Mouse (Mus musculus) right cerebral cortex, postnatal 10 days (tissue): ENCODE measurements around the gene Ccdc74a.
A peak's percentile ranks its signal among the peaks of the same experiment; 100 is the strongest.

Experiments
- DNase-seq, 2 experiments: peaks; one replicate each; pipeline ENCODE4 v3.0.0; 2021; ENCODE audit warnings: low spot score in 2 of 2

The Ccdc74a gene

GRCm38 (mm10) chr16:17641301-17641700 lies 5.0 kb upstream of the Ccdc74a start:
- no peak for DNase-seq

- DNase-seq: peak in 1 of 2 experiments; percentile 56
These were observed 4.0 kb upstream of the Ccdc74a start for GRCm38 (mm10) chr16:17642311-17642710.

GRCm38 (mm10) chr16:17643437-17643990 lies 2.8 kb upstream of the Ccdc74a start:
- no peak for DNase-seq

- DNase-seq: no peak
These were observed 886 bp downstream of the Ccdc74a start for GRCm38 (mm10) chr16:17647156-17647555.

- DNase-seq: no peak
These were observed 1.5 kb downstream of the Ccdc74a start for GRCm38 (mm10) chr16:17647566-17648340.

- peak in 1 of 2 experiments; percentile 47 for DNase-seq
These were observed 3.8 kb downstream of the Ccdc74a start for GRCm38 (mm10) chr16:17649925-17650605.

GRCm38 (mm10) chr16:17650711-17651110 lies 4.4 kb downstream of the Ccdc74a start:
- DNase-seq: no peak

GRCm38 (mm10) chr16:17652607-17653006 lies 6.3 kb downstream of the Ccdc74a start:
- DNase-seq: no peak

GRCm38 (mm10) chr16:17653601-17654000 lies 7.3 kb downstream of the Ccdc74a start:
- DNase-seq: no peak

- no peak for DNase-seq
These were observed 8.0 kb downstream of the Ccdc74a start for GRCm38 (mm10) chr16:17654188-17654795.

- DNase-seq: no peak
These were observed 10.1 kb downstream of the Ccdc74a start for GRCm38 (mm10) chr16:17656212-17656871.

- DNase-seq: no peak
These were observed 19.3 kb downstream of the Ccdc74a start for GRCm38 (mm10) chr16:17665568-17665967.

GRCm38 (mm10) chr16:17669886-17670285 lies 23.6 kb downstream of the Ccdc74a start:
- DNase-seq: no peak

GRCm38 (mm10) chr16:17694860-17695259 lies 48.6 kb downstream of the Ccdc74a start:
- DNase-seq: no peak
